Mouse (Mus musculus): ENCODE measurements around the gene Mal. TPM values are rescaled to one million over a fixed set of nuclear protein-coding genes. Genes with fewer than 3 reads are reported as not detected.
A peak's percentile ranks its signal among the peaks of the same experiment; 100 is the strongest.

Mal gene
- total RNA-seq, 2 experiments from 2014 or later, result 84.9 to 92.5 TPM

DNA sequence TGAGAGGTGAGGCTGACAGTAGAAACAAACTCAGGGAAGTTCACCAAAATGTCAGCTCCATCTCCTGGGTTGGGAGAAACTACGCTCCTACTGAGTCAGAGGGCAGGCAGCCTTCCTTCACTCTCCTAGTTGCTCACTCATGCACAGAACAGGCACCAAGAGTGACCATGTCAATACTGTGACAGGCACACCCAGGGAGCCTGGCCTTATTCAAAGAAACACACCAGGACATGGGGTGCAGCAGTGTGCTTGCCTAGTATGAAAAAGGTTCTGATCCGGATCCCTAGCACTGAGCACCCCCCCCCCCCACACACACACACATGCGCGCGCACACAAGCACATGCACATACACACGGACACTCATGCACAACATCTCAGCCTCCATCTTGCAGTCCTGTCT is 8.3 kb downstream of the Mal start:
- Histone ChIP-seq H3K27ac (no peak overlapping the region), H3K4me3 (no peak overlapping the region)
- TF ChIP-seq CTCF (conservative IDR thresholded peaks at IDR 0.05), result no peak
- DNase-seq (ENCODE audit: low spot score in 2 of 2), result no peak

DNA sequence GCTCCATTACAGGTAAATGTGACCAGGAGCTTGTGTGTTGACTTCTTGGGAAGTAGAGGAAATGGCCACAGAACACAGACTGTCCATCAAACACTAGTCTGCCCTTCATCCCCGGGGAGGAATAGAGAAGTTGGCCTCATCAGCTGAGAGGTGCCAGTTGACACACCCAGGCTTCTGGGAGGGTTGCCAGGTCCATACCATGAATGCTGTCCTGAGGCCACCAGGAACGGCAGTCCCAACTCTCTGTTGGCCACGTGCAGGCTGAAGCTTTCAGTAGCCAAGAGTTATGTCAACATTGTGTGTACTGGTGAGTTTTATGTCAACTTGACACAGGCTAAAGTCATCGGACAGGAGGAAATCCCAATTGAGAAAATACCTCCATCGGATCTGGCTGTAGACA is 9.6 kb downstream of the Mal start:
- TF ChIP-seq CTCF (conservative IDR thresholded peaks at IDR 0.05), result no peak
- Histone ChIP-seq H3K27ac (no peak overlapping the region), H3K4me3 (no peak overlapping the region)
- no peak for DNase-seq (ENCODE audit: low spot score in 2 of 2)

DNA sequence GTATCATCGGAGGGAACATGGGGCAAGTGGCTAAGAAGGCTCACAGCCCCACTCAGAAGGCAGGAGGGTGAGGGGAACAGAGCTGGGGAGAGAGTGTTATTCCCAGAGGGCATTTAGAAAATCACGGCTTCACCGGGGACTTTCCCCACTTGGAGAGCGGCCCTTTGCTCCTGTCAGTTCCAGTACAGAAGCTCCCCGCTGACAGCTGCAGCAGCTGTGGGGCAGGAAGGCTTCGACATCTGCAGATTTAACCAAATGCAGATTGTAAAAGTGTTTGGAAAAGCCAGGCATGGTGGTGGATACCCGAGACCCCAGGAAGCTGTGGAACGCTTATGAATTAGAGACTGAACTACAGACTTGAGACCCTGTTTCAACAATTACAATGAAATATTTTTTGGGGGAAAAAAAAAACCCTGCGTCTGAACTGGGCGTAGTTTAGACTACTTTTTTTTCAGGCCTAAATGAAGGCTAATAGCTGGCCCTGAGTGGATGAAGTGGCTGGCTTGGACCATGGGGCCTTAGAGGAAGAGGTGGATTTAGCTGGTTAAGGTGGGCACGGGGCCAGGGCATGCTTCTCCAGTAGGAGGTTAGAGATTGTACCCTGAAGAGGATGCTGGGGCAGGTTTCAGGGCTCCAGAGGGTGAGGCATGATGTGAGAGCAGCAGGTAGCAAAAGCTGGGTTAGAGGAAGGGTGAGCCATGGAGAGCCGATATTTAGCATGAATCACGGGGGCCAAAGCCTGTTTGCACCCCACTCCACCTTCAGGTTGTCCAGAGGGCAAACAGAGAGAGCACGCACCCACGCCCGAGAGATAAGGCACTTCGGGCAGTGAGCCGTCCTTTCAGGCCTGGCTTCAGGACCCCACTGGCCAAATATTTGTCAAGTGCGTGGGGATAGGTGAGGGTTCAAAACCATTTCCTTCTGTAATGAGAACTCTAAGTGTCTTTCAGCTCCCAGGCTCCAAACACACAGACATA is 12.5 kb downstream of the Mal start:
- no peak for TF ChIP-seq CTCF (conservative IDR thresholded peaks at IDR 0.05)
- H3K27ac ChIP-seq, result no peak overlapping the region
- no peak for DNase-seq (ENCODE audit: low spot score in 2 of 2)
- H3K4me3 ChIP-seq, result no peak overlapping the region

DNA sequence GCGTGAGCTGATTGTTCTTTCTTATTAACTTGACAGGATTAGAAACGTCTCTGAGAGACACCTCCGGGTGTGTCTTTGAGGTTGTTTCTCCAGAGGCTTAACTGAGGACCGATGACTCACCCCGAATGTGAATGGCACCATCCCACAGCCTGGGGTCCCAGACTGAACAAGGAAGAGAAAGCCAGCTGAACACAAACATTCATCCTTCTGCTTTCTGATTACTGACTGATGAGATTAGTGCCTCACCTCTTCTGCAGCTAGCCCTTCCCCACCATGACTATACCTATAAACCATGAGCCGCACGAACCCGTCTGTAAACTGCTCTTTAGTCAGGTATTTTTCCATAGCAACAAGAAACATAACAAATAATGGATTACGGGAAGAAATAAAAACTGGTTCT is 17.5 kb downstream of the Mal start:
- Histone ChIP-seq H3K27ac (no peak overlapping the region), H3K4me3 (no peak overlapping the region)
- no peak for DNase-seq (ENCODE audit: low spot score in 2 of 2)
- no peak for TF ChIP-seq CTCF (conservative IDR thresholded peaks at IDR 0.05)

DNA sequence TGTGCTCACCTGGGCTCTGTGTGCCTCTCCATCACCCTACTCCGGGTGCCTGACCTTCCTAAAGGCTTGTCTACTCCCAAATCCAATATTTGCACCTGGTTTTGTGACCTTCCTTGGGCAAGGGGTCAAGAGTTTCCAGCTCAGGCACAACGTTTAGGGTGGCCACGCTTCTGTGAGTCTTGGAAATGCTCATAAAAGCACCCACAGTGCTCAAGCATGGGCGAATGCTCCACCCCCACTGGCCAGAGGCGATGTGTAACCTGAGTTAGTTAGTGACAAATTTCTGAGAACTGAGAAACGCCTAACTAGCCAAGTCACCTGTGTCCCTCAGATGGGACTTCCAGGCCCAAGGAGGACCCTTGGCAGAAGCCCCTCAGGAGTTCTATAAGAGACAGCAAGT is 20.9 kb downstream of the Mal start:
- H3K27ac ChIP-seq, result no peak overlapping the region
- TF ChIP-seq CTCF (conservative IDR thresholded peaks at IDR 0.05), result no peak
- no peak overlapping the region for H3K4me3 ChIP-seq
- no peak for DNase-seq (ENCODE audit: low spot score in 2 of 2)

DNA sequence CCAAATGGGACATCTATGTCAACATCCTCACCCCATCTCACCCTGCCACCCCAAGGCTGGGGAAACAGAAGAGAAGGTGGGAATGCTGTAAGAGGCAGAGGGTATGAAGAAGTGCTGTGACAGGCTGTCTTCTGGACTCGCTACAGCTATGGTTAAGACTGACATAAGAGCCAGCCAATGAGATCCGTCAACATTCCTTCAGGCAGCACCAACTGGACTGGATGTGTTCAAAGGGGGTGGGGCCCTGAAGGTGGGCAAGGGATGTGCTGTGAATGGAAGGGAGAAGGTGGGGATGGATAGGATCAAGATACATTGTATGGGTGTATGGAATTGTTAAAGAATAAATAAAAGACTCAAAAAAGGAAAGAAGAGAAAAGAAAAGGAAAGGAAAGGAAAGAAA is 23.9 kb downstream of the Mal start:
- no peak for TF ChIP-seq CTCF (conservative IDR thresholded peaks at IDR 0.05)
- no peak for DNase-seq (ENCODE audit: low spot score in 2 of 2)
- no peak overlapping the region for H3K4me3 ChIP-seq
- no peak overlapping the region for H3K27ac ChIP-seq

DNA sequence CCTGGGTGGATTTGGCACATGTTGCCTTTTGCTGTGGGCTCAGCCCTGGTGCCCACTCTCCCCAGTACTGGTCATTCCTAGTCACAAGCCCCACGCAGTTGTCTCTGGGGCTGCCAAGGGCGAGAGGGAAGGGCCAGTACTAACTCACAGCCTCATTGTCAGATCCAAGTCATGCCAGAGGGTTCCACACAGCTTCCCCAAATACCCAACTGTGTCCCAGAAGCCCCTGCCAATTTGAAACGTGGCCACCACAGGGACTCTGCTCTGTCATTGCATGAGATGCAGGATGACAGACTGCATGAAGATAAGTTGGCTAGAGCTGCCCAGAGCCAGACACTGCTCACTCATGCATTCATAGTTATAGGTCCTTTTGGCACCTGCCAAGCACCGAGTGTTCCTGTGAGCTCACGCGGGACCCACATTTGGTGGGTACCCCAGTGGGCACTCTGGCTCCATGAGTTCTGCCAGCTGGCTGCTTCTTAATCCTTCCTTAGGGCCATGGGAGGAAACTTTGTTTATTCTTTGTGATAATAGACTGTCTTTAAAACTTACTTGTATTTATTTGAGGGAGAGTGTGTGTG is 28.4 kb downstream of the Mal start:
- TF ChIP-seq CTCF (conservative IDR thresholded peaks at IDR 0.05), result no peak
- Histone ChIP-seq H3K27ac (peak overlapping the region; percentile 74), H3K4me3 (no peak overlapping the region)
- DNase-seq (ENCODE audit: low spot score in 2 of 2), result no peak

DNA sequence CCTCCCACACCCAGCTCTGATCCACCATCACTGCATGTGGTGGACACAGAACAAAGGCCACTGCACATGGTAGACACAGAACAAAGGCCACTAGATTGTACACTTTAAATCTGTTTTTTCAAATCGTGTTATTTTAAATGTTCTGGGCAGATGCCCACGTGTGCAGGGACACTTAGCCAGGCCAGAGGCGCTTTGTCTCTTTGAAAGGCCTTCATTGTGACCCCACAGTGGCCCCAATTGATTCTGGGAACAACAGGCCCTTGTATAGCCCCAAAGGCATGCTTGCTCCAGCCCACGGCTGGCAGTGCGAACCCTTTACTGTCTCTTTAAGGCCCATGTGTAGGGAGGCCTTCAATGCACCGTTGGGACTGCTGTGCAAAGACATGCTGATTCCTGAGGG is 29.1 kb downstream of the Mal start:
- no peak for TF ChIP-seq CTCF (conservative IDR thresholded peaks at IDR 0.05)
- no peak overlapping the region for H3K4me3 ChIP-seq
- peak overlapping the region; percentile 74 for H3K27ac ChIP-seq
- DNase-seq (ENCODE audit: low spot score in 2 of 2), result peak; percentile 14 to 46

DNA sequence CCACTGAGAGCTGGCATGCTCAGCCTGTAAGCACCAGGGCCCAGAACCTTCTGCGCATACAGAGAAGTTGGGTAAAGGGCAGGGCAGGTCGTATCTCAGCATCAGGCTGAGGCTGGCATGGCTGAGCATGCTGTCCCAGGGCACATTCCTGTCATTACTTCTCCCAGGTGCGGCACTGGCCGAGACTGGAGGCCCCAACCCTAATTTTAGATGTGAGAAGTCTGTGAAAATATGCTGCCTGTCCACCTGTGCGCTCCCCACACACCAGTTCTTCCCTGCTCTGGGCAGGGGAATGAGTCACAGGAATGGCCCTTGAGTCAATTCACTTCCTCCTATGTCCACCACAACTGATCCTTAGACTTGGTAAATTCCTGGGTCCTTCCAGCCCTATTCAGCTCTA is 30.8 kb downstream of the Mal start:
- Histone ChIP-seq H3K4me3 (no peak overlapping the region), H3K27ac (peak overlapping the region; percentile 72; the same call in 1 of the 2 replicates)
- TF ChIP-seq CTCF (conservative IDR thresholded peaks at IDR 0.05), result no peak
- DNase-seq (ENCODE audit: low spot score in 2 of 2), result no peak

DNA sequence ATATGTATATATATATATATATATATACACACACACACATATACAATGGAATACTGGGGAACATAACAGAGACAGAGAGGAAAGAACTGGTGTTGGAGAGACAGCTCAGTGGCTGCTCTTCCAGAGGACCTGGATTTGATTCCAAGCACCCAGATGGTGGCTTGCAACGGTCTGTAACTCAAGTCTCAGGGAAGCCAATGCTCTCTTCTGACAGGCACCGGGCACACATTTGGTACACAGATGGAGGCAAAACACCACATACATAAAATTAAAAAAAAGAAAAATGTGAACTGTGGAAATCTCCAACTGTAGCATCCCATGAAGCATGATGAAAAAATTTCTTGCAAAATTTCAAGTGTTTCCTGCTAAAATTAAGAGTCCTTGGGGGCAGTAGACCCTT is 31.7 kb downstream of the Mal start:
- H3K27ac ChIP-seq, result no peak overlapping the region; the same call in 1 of the 2 replicates
- no peak overlapping the region for H3K4me3 ChIP-seq
- TF ChIP-seq CTCF (conservative IDR thresholded peaks at IDR 0.05), result no peak
- DNase-seq (ENCODE audit: low spot score in 2 of 2), result no peak

DNA sequence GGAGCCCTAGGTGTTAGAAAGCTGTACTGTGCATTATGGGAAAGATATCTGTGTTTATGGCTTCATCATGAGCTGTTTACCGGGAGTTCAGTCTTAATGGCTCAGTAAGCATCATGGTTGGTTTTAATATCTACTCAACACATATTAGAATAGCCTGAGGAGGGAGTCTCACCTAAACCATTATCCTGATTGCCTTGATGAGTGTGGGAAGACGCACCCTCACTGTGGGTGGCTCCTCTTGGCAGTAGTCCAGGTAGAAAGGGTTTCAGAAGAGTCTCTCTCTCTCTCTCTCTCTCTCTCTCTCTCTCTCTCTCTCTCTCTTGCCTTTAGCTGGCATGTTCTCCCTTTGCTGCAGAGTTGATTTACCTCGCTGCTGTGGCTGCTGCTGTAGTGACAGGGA is 34.4 kb downstream of the Mal start:
- TF ChIP-seq CTCF (conservative IDR thresholded peaks at IDR 0.05), result no peak
- no peak overlapping the region for H3K4me3 ChIP-seq
- no peak for DNase-seq (ENCODE audit: low spot score in 2 of 2)
- no peak overlapping the region for H3K27ac ChIP-seq

DNA sequence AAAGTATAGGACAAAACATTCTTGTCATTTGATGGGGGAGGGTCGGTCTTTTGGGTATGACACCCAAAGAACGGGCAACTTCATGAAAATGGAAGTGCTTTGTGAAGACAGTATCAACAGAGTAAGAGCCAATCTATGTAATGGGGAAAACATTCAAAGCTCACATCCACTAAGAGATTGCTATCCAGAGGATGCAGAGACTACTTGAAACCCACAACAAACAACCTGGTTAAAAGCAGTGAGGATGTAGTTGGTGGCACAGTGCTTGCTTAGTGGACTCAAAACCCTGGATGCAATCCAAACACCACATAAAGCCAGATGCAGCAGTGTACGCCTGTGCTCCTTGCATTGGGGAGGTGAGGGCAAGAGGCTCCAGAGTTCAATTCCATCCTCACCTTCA is 37.2 kb downstream of the Mal start:
- Histone ChIP-seq H3K4me3 (no peak overlapping the region), H3K27ac (no peak overlapping the region)
- no peak for DNase-seq (ENCODE audit: low spot score in 2 of 2)
- no peak for TF ChIP-seq CTCF (conservative IDR thresholded peaks at IDR 0.05)

DNA sequence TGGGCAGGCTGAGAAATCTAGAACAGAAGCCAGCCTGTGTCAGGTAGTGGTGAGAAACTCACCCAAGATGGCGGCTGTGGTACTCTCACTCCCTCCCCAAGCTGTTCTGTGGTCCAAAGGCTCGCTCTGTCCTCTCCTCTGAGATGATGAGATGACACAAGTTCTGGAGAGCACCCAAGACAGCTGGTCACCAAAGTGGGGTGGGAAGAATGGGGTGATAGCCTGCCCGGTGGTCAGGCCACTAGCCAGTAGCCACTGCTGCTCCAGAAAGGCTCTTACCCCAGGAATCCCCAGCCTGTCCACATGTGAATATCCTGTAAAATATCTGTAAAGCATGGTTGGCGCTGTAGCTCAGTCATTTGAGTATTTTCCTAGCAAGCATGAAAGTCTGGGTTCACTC is 44.2 kb downstream of the Mal start:
- Histone ChIP-seq H3K4me3 (no peak overlapping the region), H3K27ac (peak overlapping the region; percentile 85)
- DNase-seq (ENCODE audit: low spot score in 2 of 2), result no peak
- TF ChIP-seq CTCF (conservative IDR thresholded peaks at IDR 0.05), result no peak

DNA sequence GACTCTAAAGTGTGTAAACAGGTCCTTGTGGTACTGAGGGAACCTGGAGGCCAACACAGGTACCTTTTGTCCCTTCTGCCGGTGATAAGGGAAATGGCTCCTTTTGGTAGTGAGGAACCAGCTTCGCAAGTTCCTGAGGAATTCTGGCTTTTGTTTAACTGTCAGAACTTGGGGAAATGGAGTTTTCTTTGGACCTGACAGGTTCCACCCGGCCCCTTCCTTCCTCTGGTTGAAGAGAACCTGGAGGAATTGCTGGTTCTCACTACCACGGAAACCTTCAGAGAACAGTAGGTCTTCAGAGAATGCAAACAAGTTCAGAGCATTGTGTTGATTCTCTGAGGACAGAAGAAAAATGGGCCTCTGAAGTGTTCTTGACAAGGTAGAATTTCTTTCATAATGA is 45.1 kb downstream of the Mal start:
- peak overlapping the region; percentile 85 for H3K27ac ChIP-seq
- no peak for DNase-seq (ENCODE audit: low spot score in 2 of 2)
- TF ChIP-seq CTCF (conservative IDR thresholded peaks at IDR 0.05), result no peak
- no peak overlapping the region for H3K4me3 ChIP-seq

Measured in layer of hippocampus, adult 2 months (tissue).